Comparison of ENCODE assay signal across 26 mouse cellular contexts in genomic region chr3:102683541-102683940, GRCm38 (mm10).
"Had no signal": no experiment of that assay in that cellular context is flagged by ENCODE, and none has a peak within 500 bp of the region (broad histone marks: within the 10 kb centered on the region; RNA-seq: fewer than 3 reads in every experiment).

No protein-coding gene starts in this region.

- H3K4me1 ChIP-seq: heart, embryonic 15.5 days; hindbrain, embryonic 10.5 days; hindbrain, embryonic 12.5 days; intestine, embryonic 15.5 days had no signal

- H3K27me3 ChIP-seq: heart, embryonic 15.5 days; hindbrain, embryonic 12.5 days; intestine, embryonic 15.5 days; limb, embryonic 13.5 days had no signal

- H3K27ac ChIP-seq: gastrocnemius, adult 2 months; heart, adult 2 months; heart, embryonic 13.5 days; heart, embryonic 15.5 days; hindbrain, embryonic 10.5 days; hindbrain, embryonic 12.5 days; hindbrain, embryonic 14.5 days; layer of hippocampus, adult 2 months; left cerebral cortex, adult 2 months; limb, embryonic 13.5 days had no signal

- H3K4me3 ChIP-seq: gastrocnemius, adult 2 months; heart, adult 2 months; heart, embryonic 13.5 days; heart, embryonic 15.5 days; hindbrain, embryonic 10.5 days; hindbrain, embryonic 12.5 days; intestine, embryonic 15.5 days; layer of hippocampus, adult 2 months; left cerebral cortex, adult 2 months; limb, embryonic 13.5 days had no signal

- H3K36me3 ChIP-seq: heart, embryonic 13.5 days; heart, embryonic 15.5 days; hindbrain, embryonic 10.5 days; hindbrain, embryonic 12.5 days; intestine, embryonic 15.5 days; limb, embryonic 13.5 days had no signal

- DNase-seq: gastrocnemius, adult 2 months; gastrocnemius, postnatal 10 days; gastrocnemius, postnatal 25 days; heart, adult 2 months; heart, postnatal 14 days; heart, postnatal 4 days; kidney, adult 18-20 months; kidney, adult 8-10 months; kidney, postnatal 10 days; kidney, postnatal 25 days; kidney, postnatal 4 days; liver had no signal

- H3K4me2 ChIP-seq: heart, embryonic 11.5 days; heart, embryonic 13.5 days; heart, embryonic 15.5 days; hindbrain, embryonic 12.5 days; hindbrain, embryonic 14.5 days; intestine, embryonic 15.5 days; limb, embryonic 13.5 days; liver, embryonic 11.5 days had no signal

- H3K9me3 ChIP-seq: heart, embryonic 13.5 days; heart, embryonic 15.5 days; hindbrain, embryonic 10.5 days; hindbrain, embryonic 12.5 days; intestine, embryonic 15.5 days; limb, embryonic 13.5 days had no signal

- ATAC-seq: hindbrain, embryonic 16.5 days; inflammation-experienced regulatory T-cells, adult 6 months; intestine, embryonic 15.5 days; intestine, postnatal 0 days had no signal

- H3K9ac ChIP-seq: heart, embryonic 13.5 days; heart, embryonic 15.5 days; hindbrain, embryonic 12.5 days; hindbrain, embryonic 14.5 days; intestine, embryonic 15.5 days; limb, embryonic 13.5 days had no signal
